Mouse (Mus musculus) hindbrain, embryonic 14.5 days (tissue): ENCODE results near the gene Agtpbp1. TPM values are rescaled to one million over a fixed set of nuclear protein-coding genes. Genes with fewer than 3 reads are reported as not detected.

Source experiments
- ATAC-seq: fragments of 200-750 bp; cut with Nextera tagmentation; 2 replicates; pipeline ENCODE4 v1.8.0; 2017; ENCODE audit warnings: moderate number of reproducible peaks, mild to moderate bottlenecking, moderate TSS enrichment, moderate library complexity; ENCODE audit not compliant: low FRiP score
- DNase-seq: peaks from one replicate; pipeline ENCODE4 v3.0.0-alpha.2; 2015; ENCODE audit warnings: low spot score
- H3K27ac ChIP-seq: fragments of 300-500 bp; sonication (generic); 2 replicates; pipeline ENCODE4 v1.5.1; 2014; ENCODE audit warnings: mild to moderate bottlenecking, moderate library complexity
- H3K27me3 ChIP-seq: fragments of 300-500 bp; sonication (generic); 2 replicates; pipeline ENCODE4 v1.6.1; 2014; ENCODE audit warnings: mild to moderate bottlenecking, low read length, mixed read lengths; ENCODE audit not compliant: control insufficient read depth, insufficient read depth
- H3K36me3 ChIP-seq: fragments of 300-500 bp; sonication (generic); replicated peaks from 2 replicates; pipeline ENCODE4 v1.6.1; 2014; ENCODE audit not compliant: control insufficient read depth, insufficient read depth
- H3K4me1 ChIP-seq: fragments of 300-500 bp; sonication (generic); replicated peaks from 2 replicates; pipeline ENCODE4 v1.6.1; 2014; ENCODE audit warnings: antibody characterized with exemption, low read length, mixed read lengths; ENCODE audit not compliant: control insufficient read depth, insufficient read depth
- H3K4me2 ChIP-seq: fragments of 300-500 bp; sonication (generic); replicated peaks from 2 replicates; pipeline ENCODE4 v1.6.1; 2014; ENCODE audit warnings: mild to moderate bottlenecking, moderate library complexity
- H3K4me3 ChIP-seq: fragments of 300-500 bp; sonication (generic); replicated peaks from 2 replicates; pipeline ENCODE4 v1.5.1; 2014; ENCODE audit warnings: mild to moderate bottlenecking, low read length
- H3K9ac ChIP-seq: fragments of 300-500 bp; sonication (generic); 2 replicates; pipeline ENCODE4 v1.6.1; 2014
- H3K9me3 ChIP-seq: fragments of 300-500 bp; sonication (generic); 2 replicates; pipeline ENCODE4 v1.6.1; 2016; ENCODE audit warnings: low read length; ENCODE audit not compliant: control insufficient read depth
- WGBS: fragments of 180-500 bp; shearing (Covaris S2); extraction: QIAGEN DNeasy Blood & Tissue Kit; methylation state at CpG from one replicate; pipeline ENCODE4 v1.1.7; 2014; 5-methylcytosine and 5-hydroxymethylcytosine counted together
- polyA plus RNA-seq: library from polyadenylated mRNA; unstranded; fragments of >200 nt; fragmentation: Nextera tagmentation; extraction: Ambion mirVana; gene quantifications from 2 replicates; pipeline ENCODE4 v1.2.1, GENCODE M21; 2014

Gene Agtpbp1
- 100 and 109 TPM in 2 replicates for polyA plus RNA-seq

GRCm38 (mm10) chr13:59584947-59585647 is at the start of gene Agtpbp1, which contains the start of gene Naa35:
Gene Agtpbp1 (minus strand): TSS chr13:59585227.
Gene Naa35 (plus strand): TSS chr13:59585259.
- Histone ChIP-seq H3K4me1 (peaks cover 26% of the 10 kb centered on the region), H3K9ac (peak within 1 kb of the TSS; percentile 93), H3K27me3 (no peaks in the 10 kb centered on the region), H3K9me3 (no peaks in the 10 kb centered on the region), H3K4me2 (peak within 1 kb of the TSS; percentile 93), H3K4me3 (peak within 1 kb of the TSS; percentile 96), H3K36me3 (peaks cover 23% of the 10 kb centered on the region), H3K27ac (peak within 1 kb of the TSS; percentile 90)
- ATAC-seq, result peak; percentile 98
- WGBS, result under 1% methylated on average over 53 of the region's 83 CpGs
- DNase-seq, result peak; percentile 98

- no peak for ATAC-seq
- H3K36me3 ChIP-seq, result peaks cover 96% of the 10 kb centered on the region
- 81% methylated on average over 5 of the region's 5 CpGs for WGBS
Measured at GRCm38 (mm10) chr13:59634637-59635036, 49.6 kb upstream of the Agtpbp1 start.

GRCm38 (mm10) chr13:59626739-59627138 is 41.7 kb upstream of the Agtpbp1 start:
- Histone ChIP-seq H3K36me3 (peaks cover 95% of the 10 kb centered on the region), H3K4me3 (no peak overlapping the region), H3K4me1 (no peaks in the 10 kb centered on the region), H3K27me3 (no peaks in the 10 kb centered on the region), H3K9ac (no peak overlapping the region), H3K4me2 (no peak overlapping the region), H3K27ac (no peak overlapping the region), H3K9me3 (no peaks in the 10 kb centered on the region)
- ATAC-seq (no peak), DNase-seq (no peak)
- WGBS, result 93% methylated on average over 7 of the region's 7 CpGs

More at GRCm38 (mm10) chr13:59634637-59635036, 49.6 kb upstream of the Agtpbp1 start:
- Histone ChIP-seq H3K27me3 (no peaks in the 10 kb centered on the region), H3K9ac (no peak overlapping the region), H3K4me3 (no peak overlapping the region), H3K4me2 (no peak overlapping the region), H3K4me1 (no peaks in the 10 kb centered on the region), H3K27ac (no peak overlapping the region), H3K9me3 (no peaks in the 10 kb centered on the region)
- no peak for DNase-seq

- no peaks in the 10 kb centered on the region for H3K4me1 ChIP-seq
- 90% methylated on average over 5 of the region's 5 CpGs for WGBS
- DNase-seq (no peak), ATAC-seq (no peak)
- H3K4me3 ChIP-seq, result no peak overlapping the region
- no peaks in the 10 kb centered on the region for H3K9me3 ChIP-seq
- H3K9ac ChIP-seq, result no peak overlapping the region
- H3K27ac ChIP-seq, result no peak overlapping the region
- H3K27me3 ChIP-seq, result no peaks in the 10 kb centered on the region
- peaks cover 94% of the 10 kb centered on the region for H3K36me3 ChIP-seq
- H3K4me2 ChIP-seq, result no peak overlapping the region
Measured at GRCm38 (mm10) chr13:59624903-59625302, 39.9 kb upstream of the Agtpbp1 start.

- Histone ChIP-seq H3K36me3 (peaks cover 91% of the 10 kb centered on the region), H3K4me1 (no peaks in the 10 kb centered on the region), H3K27ac (no peak overlapping the region), H3K4me2 (no peak overlapping the region), H3K9me3 (no peaks in the 10 kb centered on the region), H3K27me3 (no peaks in the 10 kb centered on the region), H3K4me3 (no peak overlapping the region), H3K9ac (no peak overlapping the region)
- WGBS, result 98% methylated on average over 3 of the region's 3 CpGs
- DNase-seq (no peak), ATAC-seq (no peak)
Measured at GRCm38 (mm10) chr13:59624389-59624788, 39.4 kb upstream of the Agtpbp1 start.

- DNase-seq (no peak), ATAC-seq (no peak)
- 91% methylated on average over 7 of the region's 7 CpGs for WGBS
- Histone ChIP-seq H3K4me2 (no peak overlapping the region), H3K9me3 (no peaks in the 10 kb centered on the region), H3K9ac (no peak overlapping the region), H3K27me3 (no peaks in the 10 kb centered on the region), H3K36me3 (peaks cover 92% of the 10 kb centered on the region), H3K27ac (no peak overlapping the region), H3K4me1 (no peaks in the 10 kb centered on the region), H3K4me3 (no peak overlapping the region)
Measured at GRCm38 (mm10) chr13:59621643-59622489, 36.8 kb upstream of the Agtpbp1 start.

- Histone ChIP-seq H3K27me3 (no peaks in the 10 kb centered on the region), H3K27ac (no peak overlapping the region), H3K36me3 (peaks cover 85% of the 10 kb centered on the region), H3K4me3 (no peak overlapping the region), H3K4me1 (no peaks in the 10 kb centered on the region), H3K4me2 (no peak overlapping the region), H3K9ac (no peak overlapping the region), H3K9me3 (no peaks in the 10 kb centered on the region)
- DNase-seq (no peak), ATAC-seq (no peak)
- 94% methylated on average over 6 of the region's 6 CpGs for WGBS
Measured at GRCm38 (mm10) chr13:59618463-59618862, 33.4 kb upstream of the Agtpbp1 start.

GRCm38 (mm10) chr13:59615554-59615953 is 30.5 kb upstream of the Agtpbp1 start:
- ATAC-seq, result no peak
- no peak for DNase-seq
- no peaks in the 10 kb centered on the region for H3K9me3 ChIP-seq
- no peaks in the 10 kb centered on the region for H3K4me1 ChIP-seq
- no peaks in the 10 kb centered on the region for H3K27me3 ChIP-seq
- H3K4me2 ChIP-seq, result no peak overlapping the region
- H3K36me3 ChIP-seq, result peaks cover 84% of the 10 kb centered on the region
- WGBS, result 89% methylated on average over 4 of the region's 4 CpGs
- no peak overlapping the region for H3K27ac ChIP-seq
- no peak overlapping the region for H3K4me3 ChIP-seq
- H3K9ac ChIP-seq, result no peak overlapping the region

GRCm38 (mm10) chr13:59615152-59615551 is 30.1 kb upstream of the Agtpbp1 start:
- H3K9ac ChIP-seq, result no peak overlapping the region
- no peaks in the 10 kb centered on the region for H3K9me3 ChIP-seq
- DNase-seq, result no peak
- 92% methylated on average over 4 of the region's 4 CpGs for WGBS
- H3K27ac ChIP-seq, result no peak overlapping the region
- H3K4me3 ChIP-seq, result no peak overlapping the region
- peaks cover 85% of the 10 kb centered on the region for H3K36me3 ChIP-seq
- no peak for ATAC-seq
- H3K4me1 ChIP-seq, result no peaks in the 10 kb centered on the region
- H3K4me2 ChIP-seq, result no peak overlapping the region
- no peaks in the 10 kb centered on the region for H3K27me3 ChIP-seq
